Mouse (Mus musculus) forebrain, embryonic 13.5 days (tissue): Measurements from ENCODE around the gene Kcnk13. TPM values are rescaled to one million over a fixed set of nuclear protein-coding genes. Genes with fewer than 3 reads are reported as not detected.
A peak's percentile ranks its signal among the peaks of the same experiment; 100 is the strongest.

Source experiments
- ATAC-seq: fragments of 200-750 bp; cut with Nextera tagmentation; 2 replicates; pipeline ENCODE4 v1.8.0; 2017
- H3K27ac ChIP-seq: fragments of 300-500 bp; sonication (generic); 2 replicates; pipeline ENCODE4 v1.5.1; 2015; ENCODE audit warnings: inconsistent platforms, mild to moderate bottlenecking, moderate library complexity
- H3K27me3 ChIP-seq: fragments of 300-500 bp; sonication (generic); 2 replicates; pipeline ENCODE4 v1.6.1; 2015; ENCODE audit warnings: mild to moderate bottlenecking, inconsistent platforms
- H3K36me3 ChIP-seq: fragments of 300-500 bp; sonication (generic); 2 replicates; pipeline ENCODE4 v1.6.1; 2015; ENCODE audit warnings: mild to moderate bottlenecking, inconsistent platforms; ENCODE audit not compliant: poor library complexity, severe bottlenecking
- H3K4me1 ChIP-seq: fragments of 300-500 bp; sonication (generic); 2 replicates; pipeline ENCODE4 v1.6.1; 2015; ENCODE audit warnings: inconsistent platforms
- H3K4me2 ChIP-seq: fragments of 300-500 bp; sonication (generic); 2 replicates; pipeline ENCODE4 v1.6.1; 2015; ENCODE audit warnings: inconsistent platforms, mild to moderate bottlenecking, moderate library complexity
- H3K4me3 ChIP-seq: fragments of 300-500 bp; sonication (generic); 2 replicates; pipeline ENCODE4 v1.5.1; 2015; ENCODE audit warnings: mild to moderate bottlenecking, inconsistent platforms
- H3K9ac ChIP-seq: fragments of 300-500 bp; sonication (generic); 2 replicates; pipeline ENCODE4 v1.6.1; 2015; ENCODE audit warnings: mild to moderate bottlenecking, inconsistent platforms
- H3K9me3 ChIP-seq: fragments of 300-500 bp; sonication (generic); replicated peaks from 2 replicates; pipeline ENCODE4 v1.6.1; 2016; ENCODE audit warnings: inconsistent platforms
- WGBS: fragments of 180-500 bp; shearing (Covaris S2); methylation state at CpG from one replicate; pipeline ENCODE4 v1.1.7; 2015; 5-methylcytosine and 5-hydroxymethylcytosine counted together
- polyA plus RNA-seq: library from polyadenylated mRNA; unstranded; fragments of >200 nt; fragmentation: Nextera tagmentation; extraction: Ambion mirVana; gene quantifications from 2 replicates; pipeline ENCODE4 v1.2.1, GENCODE M21; 2015

The Kcnk13 gene
- polyA plus RNA-seq, 1 experiment from 2014 or later: 0.49 TPM

GRCm38 (mm10) chr12:100067477-100067876 lies 103.2 kb downstream of the Kcnk13 start:
- Histone ChIP-seq H3K9me3 (no peaks in the 10 kb centered on the region), H3K4me2 (no peak overlapping the region), H3K4me1 (no peaks in the 10 kb centered on the region), H3K9ac (no peak overlapping the region), H3K4me3 (no peak overlapping the region), H3K27ac (no peak overlapping the region), H3K36me3 (no peaks in the 10 kb centered on the region), H3K27me3 (no peaks in the 10 kb centered on the region)
- no peak for ATAC-seq
- 96% methylated on average over 5 of the region's 5 CpGs for WGBS

DNA sequence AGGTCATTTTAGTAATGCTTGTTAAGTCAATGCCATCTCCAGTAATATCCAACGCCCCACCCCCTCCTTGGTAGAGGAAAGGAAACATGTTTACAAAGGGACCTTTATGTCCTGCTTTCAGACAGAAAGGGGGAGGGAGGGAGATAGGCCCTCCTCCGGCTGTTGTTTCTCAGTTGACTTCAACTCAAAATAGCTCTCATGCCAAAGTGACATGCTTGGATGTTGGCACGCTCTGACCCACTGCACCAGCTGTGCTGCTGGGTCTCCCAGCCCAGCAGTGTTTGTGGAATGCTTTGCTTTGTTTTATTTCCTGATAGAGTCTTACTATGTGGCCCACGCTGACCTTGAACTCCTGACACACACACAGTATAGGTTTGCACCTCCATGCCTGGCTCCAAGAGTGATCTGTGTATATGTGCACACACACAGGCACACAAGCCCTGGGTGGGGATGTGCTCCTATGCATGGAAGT lies 108.9 kb downstream of the Kcnk13 start:
- Histone ChIP-seq H3K4me2 (no peak overlapping the region), H3K9me3 (no peaks in the 10 kb centered on the region), H3K4me1 (no peaks in the 10 kb centered on the region), H3K36me3 (no peaks in the 10 kb centered on the region), H3K4me3 (no peak overlapping the region), H3K9ac (no peak overlapping the region), H3K27ac (no peak overlapping the region), H3K27me3 (no peaks in the 10 kb centered on the region)
- ATAC-seq: no peak
- 45% methylated on average over 4 of the region's 4 CpGs for WGBS

- no peaks in the 10 kb centered on the region for H3K36me3 ChIP-seq
- no peak overlapping the region for H3K4me2 ChIP-seq
- WGBS: 29% methylated on average over 4 of the region's 4 CpGs
- no peak overlapping the region for H3K9ac ChIP-seq
- 0 out of 2 replicates have a peak, but pooled peaks have one; percentile 19 for ATAC-seq
- H3K4me3 ChIP-seq: no peak overlapping the region
- no peaks in the 10 kb centered on the region for H3K4me1 ChIP-seq
- no peaks in the 10 kb centered on the region for H3K27me3 ChIP-seq
- H3K27ac ChIP-seq: no peak overlapping the region
- H3K9me3 ChIP-seq: no peaks in the 10 kb centered on the region
These were observed 111.4 kb downstream of the Kcnk13 start for GRCm38 (mm10) chr12:100075715-100076114.

GRCm38 (mm10) chr12:100079636-100080286 lies 115.5 kb downstream of the Kcnk13 start:
- H3K27me3 ChIP-seq: no peaks in the 10 kb centered on the region
- no peak overlapping the region for H3K27ac ChIP-seq
- H3K4me3 ChIP-seq: no peak overlapping the region
- WGBS: 83% methylated on average over 8 of the region's 8 CpGs
- no peaks in the 10 kb centered on the region for H3K9me3 ChIP-seq
- no peak overlapping the region for H3K9ac ChIP-seq
- H3K4me2 ChIP-seq: no peak overlapping the region
- no peak for ATAC-seq
- H3K4me1 ChIP-seq: peaks cover 7% of the 10 kb centered on the region; the same call in 1 of the 2 replicates
- no peaks in the 10 kb centered on the region for H3K36me3 ChIP-seq

- Histone ChIP-seq H3K4me1 (peaks cover 7% of the 10 kb centered on the region; the same call in 1 of the 2 replicates), H3K36me3 (no peaks in the 10 kb centered on the region), H3K4me2 (no peak overlapping the region), H3K9me3 (no peaks in the 10 kb centered on the region), H3K4me3 (no peak overlapping the region), H3K9ac (no peak overlapping the region), H3K27ac (no peak overlapping the region), H3K27me3 (no peaks in the 10 kb centered on the region)
- 94% methylated on average over 3 of the region's 3 CpGs for WGBS
- ATAC-seq: no peak
These were observed 123.7 kb downstream of the Kcnk13 start for GRCm38 (mm10) chr12:100088026-100088425.

- 89% methylated on average over 5 of the region's 5 CpGs for WGBS
- no peaks in the 10 kb centered on the region for H3K36me3 ChIP-seq
These were observed 125.0 kb downstream of the Kcnk13 start for GRCm38 (mm10) chr12:100089265-100089664.

DNA sequence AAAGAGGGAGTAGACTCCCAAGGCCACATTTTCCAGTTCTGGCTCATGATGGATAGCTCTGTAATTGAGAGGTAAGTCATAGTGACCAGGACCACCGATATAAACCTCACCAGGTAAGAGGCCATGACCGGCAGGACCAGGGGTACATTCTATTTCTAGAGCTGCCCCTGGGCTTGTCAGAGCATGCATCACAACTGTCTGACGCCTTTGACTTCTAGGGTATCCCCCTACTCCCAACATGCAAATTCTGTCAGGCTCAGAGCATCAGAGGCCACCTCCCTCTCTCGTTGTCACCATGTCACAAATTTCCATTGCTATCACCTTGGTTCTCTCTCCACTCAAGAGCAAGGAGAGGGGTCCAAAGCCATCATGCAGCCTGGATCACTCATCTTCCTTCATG lies 126.5 kb downstream of the Kcnk13 start:
- H3K4me2 ChIP-seq: no peak overlapping the region
- 96% methylated on average over 4 of the region's 4 CpGs for WGBS
- no peak overlapping the region for H3K4me3 ChIP-seq
- no peaks in the 10 kb centered on the region for H3K9me3 ChIP-seq
- H3K9ac ChIP-seq: no peak overlapping the region
- H3K4me1 ChIP-seq: no peaks in the 10 kb centered on the region
- H3K27me3 ChIP-seq: no peaks in the 10 kb centered on the region
- no peak for ATAC-seq
- H3K27ac ChIP-seq: no peak overlapping the region
- no peaks in the 10 kb centered on the region for H3K36me3 ChIP-seq

More at GRCm38 (mm10) chr12:100089265-100089664, 125.0 kb downstream of the Kcnk13 start:
- Histone ChIP-seq H3K9ac (no peak overlapping the region), H3K27me3 (no peaks in the 10 kb centered on the region), H3K4me1 (no peaks in the 10 kb centered on the region; the same call in 1 of the 2 replicates), H3K9me3 (no peaks in the 10 kb centered on the region), H3K27ac (no peak overlapping the region), H3K4me3 (no peak overlapping the region), H3K4me2 (no peak overlapping the region)
- ATAC-seq: no peak

- H3K9ac ChIP-seq: no peak overlapping the region
- H3K27ac ChIP-seq: no peak overlapping the region
- H3K36me3 ChIP-seq: no peaks in the 10 kb centered on the region
- H3K4me1 ChIP-seq: no peaks in the 10 kb centered on the region
- 87% methylated on average over 11 of the region's 11 CpGs for WGBS
- H3K4me3 ChIP-seq: no peak overlapping the region
- H3K4me2 ChIP-seq: no peak overlapping the region
- no peaks in the 10 kb centered on the region for H3K9me3 ChIP-seq
- H3K27me3 ChIP-seq: no peaks in the 10 kb centered on the region
- ATAC-seq: no peak
These were observed 128.7 kb downstream of the Kcnk13 start for GRCm38 (mm10) chr12:100093046-100093445.

DNA sequence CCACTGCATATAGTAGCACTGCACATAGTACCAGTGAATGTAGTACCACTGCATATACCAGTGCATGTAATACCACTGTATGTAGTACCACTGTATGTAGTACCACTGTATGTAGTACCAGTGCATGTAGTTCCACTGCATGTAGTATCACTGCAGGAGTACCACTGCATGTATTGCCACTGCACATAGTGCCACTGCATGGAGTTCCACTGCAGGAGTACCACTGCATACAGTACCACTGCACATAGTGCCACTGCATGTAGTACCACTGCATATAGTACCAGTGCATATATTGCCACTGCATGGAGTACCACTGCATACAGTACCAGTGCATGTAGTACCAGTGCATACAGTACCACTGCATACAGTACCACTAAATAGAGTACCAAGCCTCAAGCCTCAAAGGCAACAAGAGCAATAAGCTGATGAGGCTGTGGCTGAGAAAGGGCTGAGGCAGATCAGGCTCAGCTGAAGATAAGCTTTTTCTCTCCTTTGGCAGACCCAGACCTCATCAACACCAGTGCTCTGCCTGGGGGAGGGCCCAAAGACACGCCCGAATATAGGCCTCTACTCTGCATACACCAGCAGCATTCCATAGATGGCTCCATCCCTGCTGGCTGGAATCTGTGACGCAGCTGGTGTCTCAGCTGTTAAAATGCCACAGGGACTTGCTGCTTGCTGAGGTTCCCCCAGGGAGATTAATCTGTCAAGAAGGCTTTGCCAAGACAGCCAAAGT lies 135.8 kb downstream of the Kcnk13 start:
- Histone ChIP-seq H3K4me1 (no peaks in the 10 kb centered on the region), H3K9ac (no peak overlapping the region), H3K9me3 (no peaks in the 10 kb centered on the region), H3K27me3 (no peaks in the 10 kb centered on the region), H3K4me3 (no peak overlapping the region), H3K4me2 (no peak overlapping the region), H3K36me3 (no peaks in the 10 kb centered on the region), H3K27ac (no peak overlapping the region)
- WGBS: 74% methylated on average over 3 of the region's 3 CpGs
- peak; percentile 62; the same call in 1 of the 2 replicates for ATAC-seq

- H3K36me3 ChIP-seq: no peaks in the 10 kb centered on the region
- no peak overlapping the region for H3K9ac ChIP-seq
- no peak overlapping the region for H3K27ac ChIP-seq
- 61% methylated on average over 3 of the region's 3 CpGs for WGBS
- no peaks in the 10 kb centered on the region for H3K27me3 ChIP-seq
- H3K9me3 ChIP-seq: no peaks in the 10 kb centered on the region
- no peaks in the 10 kb centered on the region for H3K4me1 ChIP-seq
- H3K4me3 ChIP-seq: no peak overlapping the region
- no peak overlapping the region for H3K4me2 ChIP-seq
- ATAC-seq: no peak
These were observed 136.4 kb downstream of the Kcnk13 start for GRCm38 (mm10) chr12:100100707-100101030.

GRCm38 (mm10) chr12:100101651-100102050 lies 137.4 kb downstream of the Kcnk13 start:
- ATAC-seq: no peak
- Histone ChIP-seq H3K27ac (no peak overlapping the region), H3K4me2 (no peak overlapping the region), H3K4me1 (no peaks in the 10 kb centered on the region), H3K9me3 (no peaks in the 10 kb centered on the region), H3K36me3 (no peaks in the 10 kb centered on the region), H3K27me3 (no peaks in the 10 kb centered on the region), H3K9ac (no peak overlapping the region), H3K4me3 (no peak overlapping the region)
- 73% methylated on average over 3 of the region's 3 CpGs for WGBS

- Histone ChIP-seq H3K4me3 (no peak overlapping the region), H3K9ac (no peak overlapping the region), H3K4me1 (peaks cover 4% of the 10 kb centered on the region), H3K27ac (no peak overlapping the region), H3K9me3 (no peaks in the 10 kb centered on the region), H3K4me2 (no peak overlapping the region), H3K27me3 (no peaks in the 10 kb centered on the region), H3K36me3 (no peaks in the 10 kb centered on the region)
- no peak for ATAC-seq
- WGBS: 88% methylated on average over 5 of the region's 5 CpGs
These were observed 140.2 kb downstream of the Kcnk13 start for GRCm38 (mm10) chr12:100104530-100104929.
